In the genomic region with DNA sequence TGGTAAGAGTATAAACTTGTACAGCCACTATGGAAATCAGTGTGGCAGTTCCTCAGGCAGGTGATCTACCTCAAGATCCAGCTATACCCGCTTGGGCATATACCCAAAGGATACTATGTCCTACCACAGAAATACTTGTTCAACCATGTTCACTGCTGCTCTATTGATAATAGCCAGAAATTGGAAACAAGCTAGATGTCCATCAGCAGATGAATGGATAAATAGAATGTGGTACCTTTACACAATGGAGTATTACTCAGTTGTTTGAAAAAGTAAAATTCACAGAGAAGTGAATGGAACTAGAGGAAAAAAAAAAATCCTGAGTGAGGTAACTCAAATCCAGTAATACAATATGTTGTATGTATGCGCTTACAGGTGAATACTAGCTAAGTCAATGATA, we compare ENCODE assay signal across 46 mouse cellular contexts. TPM values are rescaled to one million over a fixed set of nuclear protein-coding genes. Genes with fewer than 3 reads are reported as not detected.
"Had no signal": no experiment of that assay in that cellular context is flagged by ENCODE, and none has a peak within 500 bp of the region (broad histone marks: within the 10 kb centered on the region; RNA-seq: fewer than 3 reads in every experiment).

No protein-coding gene starts in this region.

- ATAC-seq: liver, embryonic 12.5 days; liver, postnatal 0 days; lung, postnatal 0 days; midbrain, embryonic 13.5 days; midbrain, embryonic 15.5 days; midbrain, embryonic 16.5 days had no signal

- H3K36me3 ChIP-seq: limb, embryonic 10.5 days; limb, embryonic 12.5 days; limb, embryonic 13.5 days; limb, embryonic 15.5 days; liver, embryonic 12.5 days; liver, embryonic 13.5 days; liver, embryonic 15.5 days; lung, embryonic 15.5 days; midbrain, embryonic 10.5 days; midbrain, embryonic 12.5 days; midbrain, embryonic 13.5 days; midbrain, embryonic 15.5 days; neural tube, embryonic 12.5 days had no signal

- H3K27ac ChIP-seq: limb, embryonic 10.5 days; limb, embryonic 12.5 days; limb, embryonic 13.5 days; limb, embryonic 15.5 days; liver, embryonic 12.5 days; liver, embryonic 13.5 days; liver, embryonic 14.5 days; liver, embryonic 15.5 days; lung, embryonic 15.5 days; macrophage; midbrain, embryonic 10.5 days; midbrain, embryonic 12.5 days; midbrain, embryonic 13.5 days; midbrain, embryonic 15.5 days; neural tube, embryonic 12.5 days had no signal

- H3K27me3 ChIP-seq: limb, embryonic 12.5 days; limb, embryonic 13.5 days; limb, embryonic 15.5 days; liver, embryonic 12.5 days; liver, embryonic 13.5 days; liver, embryonic 15.5 days; lung, embryonic 15.5 days; megakaryocyte, embryonic 14.5 days; midbrain, embryonic 12.5 days; midbrain, embryonic 13.5 days; midbrain, embryonic 15.5 days; neural tube, embryonic 12.5 days had no signal

- H3K4me1 ChIP-seq: limb, embryonic 10.5 days; limb, embryonic 12.5 days; limb, embryonic 13.5 days; limb, embryonic 15.5 days; liver, embryonic 12.5 days; liver, embryonic 13.5 days; liver, embryonic 15.5 days; lung, embryonic 15.5 days; midbrain, embryonic 10.5 days; midbrain, embryonic 12.5 days; midbrain, embryonic 13.5 days; midbrain, embryonic 15.5 days; neural tube, embryonic 12.5 days had no signal

- H3K4me2 ChIP-seq: limb, embryonic 12.5 days; limb, embryonic 13.5 days; limb, embryonic 15.5 days; liver, embryonic 11.5 days; liver, embryonic 12.5 days; liver, embryonic 13.5 days; liver, embryonic 15.5 days; lung, embryonic 14.5 days; lung, embryonic 15.5 days; midbrain, embryonic 11.5 days; midbrain, embryonic 12.5 days; midbrain, embryonic 13.5 days; midbrain, embryonic 15.5 days; neural tube, embryonic 12.5 days had no signal

- H3K4me3 ChIP-seq: limb, embryonic 10.5 days; limb, embryonic 12.5 days; limb, embryonic 13.5 days; limb, embryonic 15.5 days; liver, embryonic 12.5 days; liver, embryonic 13.5 days; liver, embryonic 15.5 days; lung, embryonic 15.5 days; megakaryocyte, embryonic 14.5 days; midbrain, embryonic 10.5 days; midbrain, embryonic 12.5 days; midbrain, embryonic 13.5 days; midbrain, embryonic 15.5 days; myocyte; neural tube, embryonic 12.5 days had no signal

- H3K9me3 ChIP-seq: limb, embryonic 10.5 days; limb, embryonic 12.5 days; limb, embryonic 13.5 days; limb, embryonic 15.5 days; liver, embryonic 12.5 days; liver, embryonic 13.5 days; liver, embryonic 15.5 days; lung, embryonic 15.5 days; megakaryocyte, embryonic 14.5 days; midbrain, embryonic 10.5 days; midbrain, embryonic 12.5 days; midbrain, embryonic 13.5 days; midbrain, embryonic 15.5 days; neural tube, embryonic 12.5 days had no signal

- H3K9ac ChIP-seq: limb, embryonic 12.5 days; limb, embryonic 13.5 days; limb, embryonic 15.5 days; liver, embryonic 12.5 days; liver, embryonic 13.5 days; liver, embryonic 14.5 days; liver, embryonic 15.5 days; liver, postnatal 0 days; lung, embryonic 14.5 days; lung, embryonic 15.5 days; midbrain, embryonic 12.5 days; midbrain, embryonic 13.5 days; midbrain, embryonic 15.5 days; neural tube, embryonic 12.5 days had no signal

- DNase-seq: left cerebral cortex, postnatal 4 days; liver; liver, embryonic 13.5 days; liver, postnatal 0 days; lung, adult 18-20 months; lung, adult 2 months; lung, embryonic 14.5 days; lung, postnatal 10 days; lung, postnatal 14 days; lung, postnatal 36 days; lung, postnatal 4 days; midbrain, embryonic 14.5 days had no signal

RNA-seq across cellular contexts. Expression of a gene that starts 34.6 kb away (rescaled TPM):
- total RNA-seq: left cerebral cortex, postnatal 10 days; left cerebral cortex, postnatal 14 days; left cerebral cortex, postnatal 25 days; left cerebral cortex, postnatal 36 days; left cerebral cortex, postnatal 4 days; liver, adult 2 months; megakaryocyte, adult 5-6 weeks; megakaryocyte-erythroid progenitor cell, adult 5-6 weeks; midbrain, postnatal 0 days; monocyte, adult 5-6 weeks had no signal
- polyA plus RNA-seq: limb, embryonic 10.5 days; limb, embryonic 11.5 days; limb, embryonic 13.5 days; limb, embryonic 14.5 days; limb, embryonic 15.5 days; liver, adult 2 months; liver, embryonic 11.5 days; liver, embryonic 12.5 days; liver, embryonic 13.5 days; liver, embryonic 14.5 days; liver, embryonic 15.5 days; liver, embryonic 16.5 days; liver, postnatal 0 days; lung, embryonic 14.5 days; lung, embryonic 15.5 days; lung, embryonic 16.5 days; lung, postnatal 0 days; macrophage; midbrain, embryonic 10.5 days; midbrain, embryonic 11.5 days; midbrain, embryonic 12.5 days; midbrain, embryonic 14.5 days; midbrain, embryonic 16.5 days; neural tube, embryonic 11.5 days; neural tube, embryonic 12.5 days had no signal
